In genomic region chr7:99046545-99047206, GRCm38 (mm10) we compare ENCODE assay signal across 11 mouse cellular contexts.
A peak's percentile ranks its signal among the peaks of the same experiment; 100 is the strongest.
DNase-seq lines count a peak whose midpoint lies in the region; ATAC-seq and TF ChIP-seq lines count a peak whose summit lies in the region.
"Had no signal": no experiment of that assay in that cellular context is flagged by ENCODE, and none has a peak within 500 bp of the region (broad histone marks: within the 10 kb centered on the region; RNA-seq: fewer than 3 reads in every experiment).

No protein-coding gene starts in this region.

- H3K9me3 ChIP-seq in midbrain, embryonic 13.5 days, result no peaks in the 10 kb centered on the region
- no peaks in the 10 kb centered on the region for H3K9me3 ChIP-seq in midbrain, embryonic 11.5 days (ENCODE audit: control insufficient read depth, low read length)
- H3K9me3 ChIP-seq in hindbrain, embryonic 16.5 days (ENCODE audit: control insufficient read depth, low read length), result no peaks in the 10 kb centered on the region
- no peaks in the 10 kb centered on the region for H3K9me3 ChIP-seq in stomach, embryonic 14.5 days (ENCODE audit: control insufficient read depth, low read depth, low read length)

- ATAC-seq in midbrain, embryonic 13.5 days, result no peak
- no peak for ATAC-seq in midbrain, embryonic 11.5 days (ENCODE audit: low FRiP score)
- 0 out of 2 replicates have a peak, but pooled peaks have one; percentile 37 for ATAC-seq in hindbrain, embryonic 16.5 days
- ATAC-seq in stomach, embryonic 14.5 days (ENCODE audit: insufficient number of reproducible peaks, insufficient read depth, low FRiP score, low read depth), result no peak
- ATAC-seq: intestine, embryonic 16.5 days; liver, postnatal 0 days had no signal

- H3K27ac ChIP-seq in midbrain, embryonic 13.5 days, result no peak overlapping the region
- no peak overlapping the region for H3K27ac ChIP-seq in midbrain, embryonic 11.5 days (ENCODE audit: low read depth, low read length)
- H3K27ac ChIP-seq in hindbrain, embryonic 16.5 days (ENCODE audit: low read depth, low read length), result peak overlapping the region; percentile 41; the same call in 1 of the 2 replicates
- no peak overlapping the region for H3K27ac ChIP-seq in stomach, embryonic 14.5 days (ENCODE audit: low read length)
- H3K27ac ChIP-seq in heart, adult 2 months, result no peak overlapping the region

- WGBS in midbrain, embryonic 13.5 days, result 69% methylated on average over 11 of the region's 11 CpGs
- WGBS in midbrain, embryonic 11.5 days, result 74% methylated on average over 11 of the region's 11 CpGs
- 58% methylated on average over 11 of the region's 11 CpGs for WGBS in hindbrain, embryonic 16.5 days
- 46% methylated on average over 11 of the region's 11 CpGs for WGBS in stomach, embryonic 14.5 days
- WGBS in heart, adult 2 months, result 88% methylated on average over 11 of the region's 11 CpGs

- H3K4me1 ChIP-seq in midbrain, embryonic 13.5 days (replicated peaks), result peaks cover 18% of the 10 kb centered on the region
- no peaks in the 10 kb centered on the region for H3K4me1 ChIP-seq in midbrain, embryonic 11.5 days (ENCODE audit: control insufficient read depth, insufficient read depth, low read length)
- peaks cover 6% of the 10 kb centered on the region; the same call in 1 of the 2 replicates for H3K4me1 ChIP-seq in hindbrain, embryonic 16.5 days (ENCODE audit: control insufficient read depth, insufficient read depth, low read depth, low read length)
- H3K4me1 ChIP-seq in stomach, embryonic 14.5 days (ENCODE audit: control insufficient read depth, insufficient read depth, low read length), result peaks cover 25% of the 10 kb centered on the region
- H3K4me1 ChIP-seq in heart, adult 2 months (ENCODE audit: control insufficient read depth, insufficient read depth, low read length), result peaks cover 7% of the 10 kb centered on the region

- H3K4me3 ChIP-seq in midbrain, embryonic 13.5 days (replicated peaks), result no peak overlapping the region
- H3K4me3 ChIP-seq in midbrain, embryonic 11.5 days (ENCODE audit: low read depth, low read length), result no peak overlapping the region
- no peak overlapping the region for H3K4me3 ChIP-seq in hindbrain, embryonic 16.5 days (ENCODE audit: low read length)
- H3K4me3 ChIP-seq in stomach, embryonic 14.5 days (ENCODE audit: low read depth, low read length), result no peak overlapping the region
- H3K4me3 ChIP-seq in heart, adult 2 months, result no peak overlapping the region
- H3K4me3 ChIP-seq: myocyte had no signal

- peaks cover 2% of the 10 kb centered on the region; the same call in 1 of the 2 replicates for H3K79me2 ChIP-seq in heart, adult 2 months (replicated peaks; ENCODE audit: control insufficient read depth, insufficient read depth, low read length)

- H3K36me3 ChIP-seq in midbrain, embryonic 13.5 days, result no peaks in the 10 kb centered on the region
- no peaks in the 10 kb centered on the region for H3K36me3 ChIP-seq in midbrain, embryonic 11.5 days (ENCODE audit: control insufficient read depth, insufficient read depth, low read length)
- H3K36me3 ChIP-seq in hindbrain, embryonic 16.5 days (ENCODE audit: control insufficient read depth, insufficient read depth, low read length), result no peaks in the 10 kb centered on the region
- H3K36me3 ChIP-seq in stomach, embryonic 14.5 days (ENCODE audit: control insufficient read depth, insufficient read depth, low read length), result no peaks in the 10 kb centered on the region; the same call in 1 of the 2 replicates
- peaks cover 5% of the 10 kb centered on the region for H3K36me3 ChIP-seq in heart, adult 2 months (ENCODE audit: control insufficient read depth, insufficient read depth, low read length)

- TF ChIP-seq POLR2A in heart, adult 2 months (IDR thresholded peaks at IDR 0.05; ENCODE audit: insufficient read depth, low read depth, low read length), result no peak

- 0 out of 2 replicates have a peak overlapping the region, but pooled peaks have one; percentile 5 for H3K4me2 ChIP-seq in midbrain, embryonic 13.5 days (replicated peaks)
- no peak overlapping the region for H3K4me2 ChIP-seq in midbrain, embryonic 11.5 days
- peak overlapping the region; percentile 20 for H3K4me2 ChIP-seq in hindbrain, embryonic 16.5 days (ENCODE audit: low read length)
- H3K4me2 ChIP-seq in stomach, embryonic 14.5 days (replicated peaks; ENCODE audit: low read depth, low read length), result 0 out of 2 replicates have a peak overlapping the region, but pooled peaks have one; percentile 5

- peak; percentile 44 to 75 for DNase-seq in frontal cortex, adult 2 months (ENCODE audit: extremely low spot score in 1 of 2, low spot score in 1 of 2)
- no peak for DNase-seq in frontal cortex, postnatal 25 days (ENCODE audit: low spot score in 2 of 2)
- no peak for DNase-seq in midbrain, embryonic 11.5 days (ENCODE audit: low spot score, missing footprints)
- no peak for DNase-seq in gastrocnemius, postnatal 25 days
- DNase-seq in heart, adult 2 months, result no peak
- DNase-seq: liver, postnatal 0 days had no signal

- no peak overlapping the region for H3K9ac ChIP-seq in midbrain, embryonic 13.5 days (replicated peaks)
- no peak overlapping the region for H3K9ac ChIP-seq in midbrain, embryonic 11.5 days (ENCODE audit: low read length)
- no peak overlapping the region for H3K9ac ChIP-seq in hindbrain, embryonic 16.5 days (ENCODE audit: low read depth, low read length)
- no peak overlapping the region for H3K9ac ChIP-seq in stomach, embryonic 14.5 days (replicated peaks; ENCODE audit: low read depth, low read length)
- H3K9ac ChIP-seq in heart, adult 2 months (ENCODE audit: low read depth, low read length), result no peak overlapping the region
- H3K9ac ChIP-seq: liver, postnatal 0 days had no signal

- intact Hi-C loops in heart, adult 2 months (cut with DNase I), result no loop called here

- H3K27me3 ChIP-seq in midbrain, embryonic 13.5 days, result no peaks in the 10 kb centered on the region
- no peaks in the 10 kb centered on the region for H3K27me3 ChIP-seq in midbrain, embryonic 11.5 days (ENCODE audit: control insufficient read depth, insufficient read depth, low read length)
- no peaks in the 10 kb centered on the region for H3K27me3 ChIP-seq in hindbrain, embryonic 16.5 days (replicated peaks; ENCODE audit: control insufficient read depth, insufficient read depth, low read length)
- H3K27me3 ChIP-seq in stomach, embryonic 14.5 days (ENCODE audit: control insufficient read depth, insufficient read depth, low read length), result no peaks in the 10 kb centered on the region
- H3K27me3 ChIP-seq in heart, adult 2 months (ENCODE audit: control insufficient read depth, insufficient read depth, low read length), result no peaks in the 10 kb centered on the region

- TF ChIP-seq CTCF in heart, adult 2 months (IDR thresholded peaks at IDR 0.05), result no peak

- TF ChIP-seq EP300 in heart, adult 2 months (IDR thresholded peaks at IDR 0.05; ENCODE audit: insufficient read depth, low read depth, low read length), result no peak

Comparison
In these comparisons a context has a peak if more than half of its experiments do, and no peak if none do; other contexts are left out.
1. DNase-seq: peak in frontal cortex, adult 2 months (2 of 2); none in frontal cortex, postnatal 25 days (0 of 2), midbrain, embryonic 11.5 days (single experiment), gastrocnemius, postnatal 25 days (single experiment) and heart, adult 2 months (0 of 2).